Mouse (Mus musculus) kidney, embryonic 14.5 days (tissue): ENCODE results near the gene Gm10134. TPM values are rescaled to one million over a fixed set of nuclear protein-coding genes. Genes with fewer than 3 reads are reported as not detected.
A peak's percentile ranks its signal among the peaks of the same experiment; 100 is the strongest.
"Not testable (repeated sequence)": the region's sequence is repeated elsewhere in the genome, so short reads cannot be mapped to it uniquely, and the experiment has no call there.

ENCODE experiments used
- ATAC-seq: fragments of 200-750 bp; cut with Nextera tagmentation; 2 replicates; pipeline ENCODE4 v1.8.0; 2017; ENCODE audit warnings: moderate number of reproducible peaks, mild to moderate bottlenecking, moderate TSS enrichment, moderate library complexity; ENCODE audit not compliant: low FRiP score, low TSS enrichment
- H3K27ac ChIP-seq: fragments of 300-500 bp; sonication (generic); 2 replicates; pipeline ENCODE4 v1.5.1; 2014; ENCODE audit warnings: low read depth, mild to moderate bottlenecking, low read length, moderate library complexity, mixed read lengths
- H3K27me3 ChIP-seq: fragments of 300-500 bp; sonication (generic); 2 replicates; pipeline ENCODE4 v1.6.1; 2014; ENCODE audit warnings: mild to moderate bottlenecking, low read length; ENCODE audit not compliant: control insufficient read depth, insufficient read depth
- H3K36me3 ChIP-seq: fragments of 300-500 bp; sonication (generic); 2 replicates; pipeline ENCODE4 v1.6.1; 2014; ENCODE audit warnings: low read length, mixed read lengths; ENCODE audit not compliant: control insufficient read depth, insufficient read depth
- H3K4me1 ChIP-seq: fragments of 300-500 bp; sonication (generic); 2 replicates; pipeline ENCODE4 v1.6.1; 2014; ENCODE audit warnings: low read length, mixed read lengths; ENCODE audit not compliant: control insufficient read depth, insufficient read depth
- H3K4me2 ChIP-seq: fragments of 300-500 bp; sonication (generic); replicated peaks from 2 replicates; pipeline ENCODE4 v1.6.1; 2014; ENCODE audit warnings: low read depth, mild to moderate bottlenecking, low read length
- H3K4me3 ChIP-seq: fragments of 300-500 bp; sonication (generic); 2 replicates; pipeline ENCODE4 v1.5.1; 2014; ENCODE audit warnings: mild to moderate bottlenecking, low read length
- H3K9ac ChIP-seq: fragments of 300-500 bp; sonication (generic); 2 replicates; pipeline ENCODE4 v1.6.1; 2014; ENCODE audit warnings: low read depth, mild to moderate bottlenecking, low read length, moderate library complexity
- H3K9me3 ChIP-seq: fragments of 300-500 bp; sonication (generic); 2 replicates; pipeline ENCODE4 v1.6.1; 2016; ENCODE audit warnings: low read length; ENCODE audit not compliant: control insufficient read depth
- WGBS: fragments of 180-500 bp; shearing (Covaris S2); extraction: QIAGEN DNeasy Blood & Tissue Kit; methylation state at CpG from one replicate; pipeline ENCODE4 v1.1.7; 2014; 5-methylcytosine and 5-hydroxymethylcytosine counted together
- polyA plus RNA-seq: library from polyadenylated mRNA; unstranded; fragments of >200 nt; fragmentation: Nextera tagmentation; extraction: Ambion mirVana; gene quantifications from 2 replicates; pipeline ENCODE4 v1.2.1, GENCODE M21; 2014

Gene Gm10134
- polyA plus RNA-seq, 1 experiment from 2014 or later = 9.9 TPM

- Histone ChIP-seq H3K4me2 (peak within 1 kb of the TSS; percentile 21), H3K4me1 (no peaks in the 10 kb centered on the region), H3K27ac (peak within 1 kb of the TSS; percentile 87), H3K9ac (peak within 1 kb of the TSS; percentile 1; the same call in 1 of the 2 replicates), H3K27me3 (no peaks in the 10 kb centered on the region), H3K4me3 (peak within 1 kb of the TSS; percentile 13; the same call in 1 of the 2 replicates), H3K36me3 (no peaks in the 10 kb centered on the region), H3K9me3 (no peaks in the 10 kb centered on the region)
- 65% methylated on average over 5 of the region's 5 CpGs for WGBS
- ATAC-seq = peak; percentile 73
Observed at GRCm38 (mm10) chr2:28496671-28497070, 9.2 kb upstream of the Gm10134 start, which contains the start of gene Gbgt1. Gene Gbgt1 (plus strand): TSS chr2:28496891.

DNA sequence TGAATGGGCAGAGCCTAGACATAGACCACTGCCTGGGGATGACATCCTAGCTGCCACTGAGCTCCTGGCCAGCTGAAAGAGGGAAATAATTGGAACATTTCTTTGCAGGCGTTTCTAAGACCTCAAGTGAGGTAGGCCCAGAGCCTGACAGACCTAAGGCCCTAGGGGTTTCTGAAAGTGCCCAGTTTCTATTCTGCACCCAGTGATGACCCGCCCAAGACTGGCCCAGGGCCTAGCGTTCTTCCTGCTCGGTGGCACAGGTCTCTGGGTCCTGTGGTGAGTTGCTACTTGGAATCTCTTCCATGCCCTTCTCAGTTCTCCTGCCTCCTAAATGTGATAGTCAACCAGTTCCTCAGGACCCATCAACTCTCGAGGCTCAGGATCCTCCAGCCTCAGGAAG lies 8.3 kb upstream of the Gm10134 start:
- Histone ChIP-seq H3K27me3 (no peaks in the 10 kb centered on the region), H3K36me3 (no peaks in the 10 kb centered on the region), H3K27ac (peak overlapping the region; percentile 87; the same call in 1 of the 2 replicates), H3K4me2 (peak overlapping the region; percentile 21; the same call in 1 of the 2 replicates), H3K9ac (no peak overlapping the region), H3K4me1 (no peaks in the 10 kb centered on the region), H3K4me3 (no peak overlapping the region), H3K9me3 (no peaks in the 10 kb centered on the region)
- WGBS = 90% methylated on average over 5 of the region's 5 CpGs
- no peak for ATAC-seq

- no peak for ATAC-seq
Observed at GRCm38 (mm10) chr2:28498431-28498830, 7.5 kb upstream of the Gm10134 start.

DNA sequence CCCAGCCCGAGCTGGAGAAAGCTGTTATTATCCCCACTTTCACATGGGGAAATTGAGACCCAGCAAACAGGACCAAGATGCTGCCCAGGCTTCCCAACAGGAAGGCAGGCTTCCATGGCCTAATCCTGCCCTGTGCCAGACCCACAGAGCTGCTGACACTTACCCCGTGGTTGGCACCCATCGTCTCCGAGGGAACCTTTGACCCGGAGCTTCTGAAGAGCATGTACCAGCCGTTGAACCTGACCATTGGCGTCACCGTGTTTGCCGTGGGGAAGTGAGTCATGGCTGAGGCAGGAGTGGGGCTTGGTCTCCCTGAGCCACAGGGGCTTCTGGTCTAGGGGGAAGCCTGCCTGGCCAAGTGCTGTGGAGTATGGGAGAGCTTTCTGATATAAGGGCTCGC lies 2.9 kb upstream of the Gm10134 start:
- 89% methylated on average over 10 of the region's 10 CpGs for WGBS
- Histone ChIP-seq H3K4me2 (no peak overlapping the region), H3K27ac (no peak overlapping the region), H3K9me3 (no peaks in the 10 kb centered on the region), H3K27me3 (no peaks in the 10 kb centered on the region), H3K4me1 (no peaks in the 10 kb centered on the region), H3K4me3 (no peak overlapping the region), H3K9ac (no peak overlapping the region), H3K36me3 (no peaks in the 10 kb centered on the region)
- no peak for ATAC-seq

More at GRCm38 (mm10) chr2:28498431-28498830, 7.5 kb upstream of the Gm10134 start:
- WGBS = 79% methylated on average over 4 of the region's 4 CpGs
- Histone ChIP-seq H3K9ac (no peak overlapping the region), H3K4me3 (no peak overlapping the region), H3K4me2 (no peak overlapping the region), H3K36me3 (no peaks in the 10 kb centered on the region), H3K27ac (no peak overlapping the region), H3K9me3 (no peaks in the 10 kb centered on the region), H3K4me1 (no peaks in the 10 kb centered on the region), H3K27me3 (no peaks in the 10 kb centered on the region)

DNA sequence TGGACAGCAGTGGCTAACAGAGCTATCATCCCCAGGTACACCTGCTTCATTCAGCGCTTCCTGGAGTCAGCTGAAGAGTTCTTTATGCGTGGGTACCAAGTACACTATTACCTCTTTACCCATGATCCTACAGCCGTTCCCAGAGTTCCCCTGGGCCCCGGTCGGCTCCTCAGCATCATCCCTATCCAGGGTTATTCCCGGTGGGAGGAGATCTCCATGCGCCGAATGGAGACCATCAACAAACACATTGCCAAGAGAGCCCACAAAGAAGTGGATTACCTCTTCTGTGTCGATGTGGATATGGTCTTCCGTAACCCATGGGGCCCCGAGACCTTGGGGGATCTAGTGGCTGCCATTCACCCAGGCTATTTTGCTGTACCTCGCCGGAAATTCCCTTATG lies 1.2 kb upstream of the Gm10134 start:
- H3K4me2 ChIP-seq = no peak overlapping the region
- no peak overlapping the region for H3K27ac ChIP-seq
- no peak overlapping the region for H3K4me3 ChIP-seq
- WGBS = 88% methylated on average over 13 of the region's 13 CpGs
- no peak overlapping the region for H3K9ac ChIP-seq
- no peaks in the 10 kb centered on the region for H3K4me1 ChIP-seq
- H3K36me3 ChIP-seq = no peaks in the 10 kb centered on the region
- no peaks in the 10 kb centered on the region for H3K27me3 ChIP-seq
- no peaks in the 10 kb centered on the region for H3K9me3 ChIP-seq
- no peak for ATAC-seq

DNA sequence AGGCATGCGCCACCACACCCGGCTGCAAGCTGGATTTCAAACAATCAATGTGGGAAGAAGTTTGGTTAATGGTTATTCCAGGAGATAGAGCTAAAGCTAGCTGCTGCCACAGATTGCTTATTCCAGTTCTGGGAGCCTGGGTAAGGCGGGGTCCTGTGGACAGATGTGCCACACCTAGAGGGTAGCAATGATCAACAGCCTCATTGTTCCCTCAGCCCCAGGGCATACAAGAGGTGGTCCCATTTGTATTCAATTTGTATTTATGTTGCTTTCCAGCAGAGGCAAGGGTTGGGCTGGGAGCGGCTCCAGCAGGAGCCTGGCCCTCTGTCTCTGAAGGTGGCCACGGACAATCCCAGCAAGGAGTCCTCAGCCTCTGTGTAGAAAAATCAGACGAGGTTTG lies 396 bp downstream of the Gm10134 start:
- H3K9ac ChIP-seq = no peak overlapping the region
- H3K27me3 ChIP-seq = no peaks in the 10 kb centered on the region
- H3K4me1 ChIP-seq = no peaks in the 10 kb centered on the region
- no peaks in the 10 kb centered on the region for H3K36me3 ChIP-seq
- no peak overlapping the region for H3K4me2 ChIP-seq
- WGBS = 85% methylated on average over 6 of the region's 6 CpGs
- H3K4me3 ChIP-seq = no peak overlapping the region
- no peaks in the 10 kb centered on the region for H3K9me3 ChIP-seq
- ATAC-seq = no peak
- H3K27ac ChIP-seq = no peak overlapping the region

DNA sequence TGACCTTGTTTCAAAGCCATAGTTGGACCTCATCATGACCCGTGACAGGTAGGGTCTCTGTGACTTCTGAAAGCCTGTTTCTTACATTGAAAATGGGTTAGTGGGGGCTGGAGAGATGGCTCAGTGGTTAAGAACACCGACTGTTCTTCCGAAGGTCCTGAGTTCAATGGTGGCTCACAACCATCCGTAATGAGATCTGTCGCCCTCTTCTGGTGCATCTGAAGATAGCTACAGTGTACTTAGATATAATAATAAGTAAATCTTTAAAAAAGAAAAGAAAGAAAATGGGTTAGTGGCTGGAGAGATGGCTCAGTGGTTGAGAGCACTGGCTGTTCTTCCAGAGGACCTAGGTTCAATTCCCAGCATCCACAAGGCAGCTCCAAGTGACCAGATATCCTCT lies 5.7 kb downstream of the Gm10134 start:
- not testable (repeated sequence) for H3K4me2 ChIP-seq
- WGBS = 57% methylated on average over 5 of the region's 5 CpGs

GRCm38 (mm10) chr2:28512798-28513401 lies 7.0 kb downstream of the Gm10134 start, which contains the start of gene Ralgds:
Gene Ralgds (plus strand): TSS chr2:28513125.
- H3K4me1 ChIP-seq = peaks cover 14% of the 10 kb centered on the region
- peak within 1 kb of the TSS; percentile 89 for H3K9ac ChIP-seq
- peak within 1 kb of the TSS; percentile 34; the same call in 1 of the 2 replicates for H3K27ac ChIP-seq
- ATAC-seq = peak; percentile 70
- WGBS = under 1% methylated on average over 46 of the region's 71 CpGs
- no peaks in the 10 kb centered on the region for H3K27me3 ChIP-seq
- H3K4me3 ChIP-seq = peak within 1 kb of the TSS; percentile 52
- H3K9me3 ChIP-seq = no peaks in the 10 kb centered on the region
- H3K36me3 ChIP-seq = no peaks in the 10 kb centered on the region; the same call in 1 of the 2 replicates
- H3K4me2 ChIP-seq = peak within 1 kb of the TSS; percentile 99

More for the DNA sequence above, 5.7 kb downstream of the Gm10134 start:
- not testable (repeated sequence) for H3K36me3 ChIP-seq, H3K27ac ChIP-seq, H3K9ac ChIP-seq, ATAC-seq, H3K9me3 ChIP-seq, H3K4me3 ChIP-seq, H3K27me3 ChIP-seq
- peaks cover 14% of the 10 kb centered on the region for H3K4me1 ChIP-seq
